Mouse (Mus musculus): ENCODE measurements around the gene Washc2.
A peak's percentile ranks its signal among the peaks of the same experiment; 100 is the strongest.
"Not testable (repeated sequence)": the region's sequence is repeated elsewhere in the genome, so short reads cannot be mapped to it uniquely, and the experiment has no call there.

Washc2 gene

DNA sequence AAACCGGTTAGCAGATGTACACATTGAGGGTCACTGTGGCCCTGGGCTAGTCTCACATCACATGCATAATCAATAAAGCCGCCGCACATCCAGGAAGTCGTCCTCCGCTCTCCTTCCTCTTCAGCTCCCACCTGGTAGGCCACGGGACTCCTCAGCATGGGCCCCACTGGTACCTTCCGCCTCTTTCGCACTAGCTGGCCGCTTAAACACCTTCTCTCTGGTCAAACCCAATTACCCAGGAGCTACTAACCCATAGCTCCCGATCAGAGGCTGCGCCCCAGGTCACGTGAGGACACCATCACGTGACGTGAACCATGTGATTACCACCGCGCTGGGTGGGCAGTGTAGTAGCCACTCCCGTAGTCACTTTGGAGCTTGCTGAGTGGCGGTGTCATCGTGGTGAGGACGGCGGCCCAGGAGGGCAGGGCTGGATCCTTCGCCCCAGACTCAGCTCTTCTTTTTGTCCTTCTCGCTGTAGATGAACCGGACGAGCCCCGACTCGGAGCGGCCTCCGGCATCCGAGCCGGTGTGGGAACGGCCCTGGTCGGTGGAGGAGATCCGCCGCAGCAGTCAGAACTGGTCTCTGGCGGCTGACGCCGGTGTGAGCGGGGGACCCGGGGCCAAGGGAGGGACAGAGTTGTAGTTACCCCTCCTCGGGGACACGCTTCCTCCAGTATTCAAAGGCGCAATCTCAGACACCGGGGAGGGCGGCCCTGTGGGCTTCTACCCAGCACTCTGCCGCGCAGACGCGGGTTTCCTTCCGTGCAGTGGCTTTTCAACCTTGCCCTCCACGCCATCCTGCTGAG is at the start of gene Washc2:
Washc2 (plus strand) TSS at position 310 of the 806 bp plus-strand sequence.
- DNase-seq = peak; percentile 96 to 97

DNA sequence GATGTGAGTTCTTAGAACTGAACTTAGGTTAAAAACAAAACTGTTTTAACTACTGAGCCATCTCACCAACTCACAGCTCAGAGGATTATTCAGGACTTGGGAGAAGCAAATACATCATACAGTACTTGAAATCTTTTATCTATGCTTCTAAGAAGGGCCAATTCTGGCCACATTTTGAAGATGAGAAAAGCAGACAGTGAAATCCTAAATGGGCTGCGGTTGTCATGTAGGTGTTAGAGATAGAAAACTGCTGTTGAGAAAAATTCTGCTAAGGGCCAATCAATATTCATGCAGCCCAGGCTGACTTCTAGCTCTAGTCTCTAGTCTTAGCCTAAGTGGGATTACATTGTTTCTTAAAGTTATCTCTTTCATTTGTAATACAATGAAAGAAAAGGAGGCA is 41.5 kb upstream of the Washc2 start:
- DNase-seq = no peak

DNA sequence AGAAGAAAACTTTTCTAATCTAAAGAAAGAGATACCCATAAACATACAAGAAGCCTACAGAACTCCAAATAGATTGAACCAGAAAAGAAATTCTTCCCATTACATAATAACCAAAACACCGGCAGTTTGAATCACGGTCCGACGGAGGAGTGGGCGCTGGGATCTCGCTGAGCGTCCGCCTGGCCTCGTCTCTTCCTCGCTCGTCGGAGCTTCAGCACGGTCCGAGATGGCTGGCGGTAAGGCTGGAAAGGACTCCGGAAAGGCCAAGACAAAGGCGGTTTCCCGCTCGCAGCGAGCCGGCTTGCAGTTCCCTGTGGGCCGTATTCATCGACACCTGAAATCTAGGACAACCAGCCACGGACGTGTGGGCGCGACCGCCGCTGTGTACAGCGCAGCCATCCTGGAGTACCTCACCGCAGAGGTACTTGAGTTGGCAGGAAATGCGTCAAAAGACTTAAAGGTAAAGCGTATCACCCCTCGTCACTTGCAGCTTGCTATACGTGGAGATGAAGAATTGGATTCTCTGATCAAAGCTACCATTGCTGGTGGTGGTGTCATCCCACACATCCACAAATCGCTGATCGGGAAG is 34.2 kb upstream of the Washc2 start:
- not testable (repeated sequence) for DNase-seq

DNA sequence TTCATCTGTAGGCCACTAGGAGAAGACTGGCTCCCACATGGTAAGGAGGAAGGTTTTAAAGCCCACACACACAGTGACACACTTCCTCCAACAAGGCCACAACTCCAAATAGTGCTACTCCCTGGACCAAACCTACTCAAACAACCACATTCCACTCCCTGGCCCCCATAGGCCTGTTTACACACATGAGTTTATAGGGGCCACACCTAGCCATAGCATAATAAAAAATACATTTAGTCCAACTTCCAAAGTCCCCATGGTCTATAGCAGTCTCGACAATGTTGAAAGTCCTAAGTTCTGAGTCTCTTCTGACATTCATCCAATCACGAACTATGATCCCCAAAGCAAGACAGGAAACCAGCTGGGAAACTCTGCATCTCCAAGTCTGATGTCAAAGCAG is 29.5 kb upstream of the Washc2 start:
- DNase-seq = no peak

DNA sequence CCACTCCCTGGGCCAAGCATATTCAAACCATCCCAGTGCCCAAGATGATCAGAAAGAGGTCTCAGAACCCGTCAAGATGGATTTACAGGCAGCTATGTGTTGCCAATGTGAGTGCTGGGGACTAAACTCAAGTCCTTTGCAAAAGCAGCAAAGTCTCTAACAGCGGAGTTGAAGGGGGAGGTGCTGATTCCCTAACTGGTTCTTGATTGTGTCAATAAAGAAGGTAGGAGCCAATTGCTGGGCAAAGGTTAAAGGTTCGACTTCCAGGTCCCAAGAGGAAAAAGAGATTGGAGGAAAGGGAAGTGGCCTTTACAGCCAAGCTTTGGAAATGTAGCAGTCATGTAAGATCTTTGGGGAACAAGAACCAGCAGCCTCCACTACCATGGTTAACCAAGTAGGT is 27.1 kb upstream of the Washc2 start:
- no peak for DNase-seq

DNA sequence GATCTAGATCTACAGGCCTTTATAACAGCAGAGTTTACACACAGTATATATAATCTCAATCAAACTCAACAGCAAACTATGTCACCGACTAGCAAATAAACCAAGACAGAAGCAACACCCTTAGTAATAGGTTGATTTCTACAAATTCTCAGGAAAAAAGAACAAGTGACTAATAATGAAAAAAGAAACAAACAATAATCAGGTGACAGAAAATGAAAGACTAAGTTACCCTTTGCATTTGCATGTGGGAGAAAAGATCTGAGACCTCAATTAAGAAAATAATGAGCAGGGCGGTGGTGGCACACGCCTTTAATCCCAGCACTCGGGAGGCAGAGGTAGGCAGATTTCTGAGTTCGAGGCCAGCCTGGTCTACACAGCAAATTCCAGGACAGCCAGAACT is 24.3 kb upstream of the Washc2 start:
- no peak for DNase-seq

DNA sequence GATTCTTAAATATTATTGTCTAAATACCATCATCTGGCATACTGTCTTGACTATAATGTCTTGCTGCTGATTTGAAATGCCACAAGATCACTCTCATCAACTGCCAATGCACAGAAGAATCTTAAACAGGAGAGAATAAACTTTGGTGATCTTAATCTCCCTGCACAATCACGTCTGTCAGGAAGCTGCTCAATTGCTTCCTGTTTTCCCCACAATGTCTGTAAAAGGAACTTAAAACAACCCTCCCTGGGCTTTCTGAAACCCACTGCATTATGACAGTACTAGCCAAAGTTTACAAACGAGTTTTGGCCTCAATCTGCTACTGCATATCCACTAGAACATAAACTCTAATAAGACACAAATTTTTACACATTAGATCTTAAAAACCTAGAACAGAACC is 21.4 kb upstream of the Washc2 start:
- no peak for DNase-seq

DNA sequence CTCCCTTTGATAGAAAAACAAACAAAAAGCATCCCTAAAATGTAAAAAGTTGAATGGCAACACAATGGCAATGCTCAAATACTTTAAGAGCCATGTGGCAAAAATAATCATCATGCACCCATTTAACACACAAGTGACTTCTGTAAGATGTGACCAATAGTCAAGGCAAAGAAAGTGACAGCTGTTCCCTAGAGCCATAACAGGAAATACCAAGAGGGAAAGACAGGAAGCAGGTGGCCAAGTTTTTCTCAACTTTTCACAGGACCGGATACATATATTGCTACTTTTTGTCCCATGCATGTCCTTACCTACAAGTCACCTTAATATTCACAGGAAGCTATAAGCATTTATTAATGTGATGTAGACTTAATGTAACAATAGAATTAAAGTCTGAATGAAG is 18.4 kb upstream of the Washc2 start:
- DNase-seq = no peak

DNA sequence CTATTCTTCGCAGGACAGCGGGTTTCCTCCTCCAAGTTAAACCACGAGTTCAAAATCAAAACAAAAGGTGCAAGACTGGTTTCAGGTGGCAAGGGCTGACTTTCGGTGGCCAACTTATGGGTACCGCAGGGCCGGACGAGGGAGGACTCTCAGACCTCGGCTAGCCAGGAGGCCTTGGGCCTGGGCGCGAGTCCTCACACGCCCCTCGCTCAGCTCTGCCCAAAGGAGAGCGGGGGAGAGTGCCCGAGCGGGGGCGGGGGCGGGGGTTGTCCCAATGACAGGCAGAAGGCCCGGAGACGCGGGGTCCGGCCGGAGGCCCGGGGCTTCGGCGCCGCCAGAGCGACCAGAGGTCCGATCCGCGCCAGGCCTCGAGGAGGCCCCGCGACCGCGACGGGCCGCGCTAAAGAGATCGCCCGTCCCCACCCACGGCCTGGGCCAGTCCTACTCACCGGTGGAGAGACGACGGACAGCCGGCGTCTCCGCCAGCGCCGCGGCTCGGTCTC is 15.0 kb upstream of the Washc2 start:
- DNase-seq = no peak

DNA sequence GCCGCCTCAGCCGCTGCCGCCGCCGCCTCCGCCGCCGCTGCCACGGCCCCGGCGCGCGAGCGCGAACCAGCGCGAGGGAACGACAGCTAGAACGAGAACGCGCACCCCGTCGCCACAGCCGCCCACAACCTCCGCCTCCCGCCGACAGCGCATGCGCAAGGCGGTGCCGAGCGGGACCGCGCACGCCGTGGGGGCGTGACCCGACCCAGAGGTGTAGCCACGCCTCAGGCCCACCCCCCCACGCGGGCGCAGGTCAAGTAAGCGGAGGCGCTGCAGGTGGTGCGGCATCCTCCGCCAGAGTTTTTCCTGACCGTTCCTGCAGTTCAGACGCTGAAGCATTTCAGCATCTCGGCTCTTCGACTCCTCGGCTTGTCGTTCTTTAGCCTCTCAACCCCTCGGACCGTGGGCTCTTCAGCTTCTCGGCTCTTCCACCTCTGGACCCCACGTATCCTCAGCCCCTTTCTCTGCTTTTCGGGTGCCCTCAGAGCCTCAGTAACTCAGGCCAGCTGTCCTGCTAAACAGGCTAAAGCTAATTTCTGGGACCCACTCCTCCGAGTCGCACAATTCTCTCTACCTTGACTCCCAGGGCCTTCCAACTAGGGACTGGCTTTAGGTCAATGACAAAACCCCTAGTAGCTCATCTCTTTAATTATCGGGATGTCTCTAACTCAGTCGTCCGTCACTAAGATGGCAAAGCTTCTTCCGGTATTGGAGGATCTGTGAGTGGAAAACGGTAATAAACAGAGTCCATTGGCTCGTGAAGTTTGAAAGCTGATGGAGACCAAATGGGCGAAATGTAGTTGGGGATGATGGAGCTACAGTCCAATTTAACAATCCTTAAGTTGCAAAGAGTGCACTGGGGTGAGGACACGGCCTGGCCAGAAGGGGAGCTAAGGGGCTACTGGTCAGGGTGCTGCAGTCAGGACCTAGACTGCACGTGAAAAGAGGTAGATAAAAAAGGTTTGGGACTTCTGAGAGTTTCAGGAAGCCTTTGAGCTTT is 14.1 kb upstream of the Washc2 start, which contains the start of gene Tmcc1:
Tmcc1 (minus strand) TSS at position 93 of the 1,000 bp plus-strand sequence.
- peak; percentile 97 to 98 for DNase-seq

DNA sequence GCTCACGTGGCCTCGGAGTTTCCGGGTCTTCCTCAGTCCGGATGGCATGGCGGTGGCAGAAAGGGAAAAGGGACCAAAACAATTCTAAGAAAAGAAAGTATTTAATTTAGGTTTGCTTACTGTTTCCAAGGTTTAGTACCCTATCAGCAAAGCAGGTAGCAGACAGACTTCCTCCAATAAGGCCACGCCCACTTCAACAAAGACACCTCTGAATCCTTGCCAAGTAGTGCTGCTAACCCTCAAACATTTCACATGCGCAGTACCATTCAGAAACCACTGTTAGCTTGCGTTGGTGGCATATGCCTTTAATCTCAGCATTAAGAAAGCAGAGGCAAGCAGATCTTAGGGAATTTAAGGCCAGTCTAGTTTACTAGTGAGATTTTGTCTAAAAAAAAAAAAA is 12.0 kb upstream of the Washc2 start:
- DNase-seq = no peak

DNA sequence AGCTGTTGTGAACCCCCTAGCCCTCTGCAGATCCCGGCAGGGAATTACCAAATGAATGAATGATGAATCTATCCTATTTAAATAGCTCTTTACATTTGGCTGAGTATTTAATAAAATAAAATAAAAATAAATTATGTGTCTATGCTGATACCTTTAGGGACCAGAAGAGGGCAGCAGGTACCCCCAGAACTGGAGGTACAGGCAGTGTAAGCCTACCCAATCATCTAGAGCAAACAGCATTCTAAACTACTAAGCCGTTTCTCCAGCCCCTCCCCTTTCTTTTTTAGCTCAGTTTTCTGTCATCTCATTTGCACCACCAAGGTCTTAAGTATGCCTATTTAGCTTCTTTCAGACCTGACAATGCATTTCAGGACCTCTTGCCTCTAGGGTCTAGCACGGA is 9.7 kb upstream of the Washc2 start:
- DNase-seq = no peak

DNA sequence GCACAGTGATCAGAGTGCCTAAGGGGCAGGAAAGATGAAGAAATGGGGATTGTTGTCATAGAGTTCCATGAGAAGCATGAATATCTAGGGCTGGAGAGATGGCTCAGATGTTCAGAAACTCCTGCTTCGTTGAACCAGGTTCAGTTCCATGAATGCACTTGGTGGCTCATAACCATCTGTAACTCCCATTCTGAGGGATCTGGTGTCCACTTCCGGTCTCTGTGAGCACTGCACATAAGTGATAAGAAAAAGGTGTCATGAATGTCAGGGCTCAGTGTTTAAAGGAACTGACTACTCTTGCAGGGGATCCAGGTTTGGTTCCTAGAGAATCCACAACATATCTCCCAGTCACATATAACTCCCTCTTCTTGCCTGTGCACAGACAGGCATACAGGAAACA is 8.2 kb upstream of the Washc2 start:
- no peak for DNase-seq

DNA sequence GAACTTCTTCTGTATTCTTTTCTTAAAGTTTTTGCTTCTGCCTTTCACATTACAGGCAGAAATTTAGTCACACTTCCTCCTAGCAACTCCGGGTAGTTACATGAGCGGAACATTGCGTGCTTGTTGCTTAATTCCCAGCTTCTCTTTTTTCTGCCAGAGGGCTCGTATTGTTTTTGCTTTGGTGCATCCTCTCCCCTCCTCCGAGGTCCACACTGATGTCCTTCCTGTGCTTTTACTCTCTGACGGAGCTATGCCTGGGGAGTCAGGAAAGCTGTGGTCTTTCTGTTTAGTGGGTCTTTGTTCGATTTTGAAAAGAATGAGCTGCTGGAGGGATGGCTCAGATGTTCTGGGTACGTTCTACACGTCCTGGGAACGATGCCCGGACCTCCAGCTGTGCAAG is 19.9 kb downstream of the Washc2 start:
- DNase-seq = peak; percentile 30 to 33

DNA sequence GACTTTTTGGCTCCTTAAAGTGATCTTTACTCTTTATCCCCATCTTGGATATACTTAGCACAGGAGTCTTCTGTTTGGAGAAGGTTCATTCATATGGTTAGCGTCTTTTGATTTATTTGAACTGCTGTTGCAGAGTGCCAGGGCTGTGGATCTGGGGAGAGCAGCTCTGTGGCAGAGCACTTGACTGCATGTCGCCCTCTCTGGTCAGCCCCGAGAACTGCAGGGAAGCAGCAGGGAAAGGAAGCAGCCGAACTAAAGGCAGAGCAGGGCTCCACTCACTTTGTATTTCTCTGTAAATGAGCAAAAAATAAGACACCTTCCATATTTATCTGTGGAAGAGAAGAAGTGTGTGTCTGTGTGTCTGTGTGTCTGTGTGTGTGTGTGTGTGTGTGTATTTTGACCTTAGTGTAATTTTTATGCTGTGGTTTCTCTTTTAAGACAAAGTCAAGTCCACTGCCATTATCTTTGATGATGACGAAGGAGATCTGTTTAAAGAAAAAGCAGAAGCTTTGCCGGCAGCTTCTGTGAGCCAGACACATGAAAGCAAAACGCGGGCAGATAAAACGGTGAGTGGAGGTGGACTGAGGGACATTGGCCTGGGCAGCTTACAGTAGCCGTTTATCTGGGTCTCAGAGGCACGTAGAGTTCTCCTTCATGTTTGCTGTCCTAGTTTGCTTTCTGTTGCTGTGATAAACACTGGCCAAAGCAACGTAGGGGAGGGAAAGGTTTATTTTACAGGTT is 21.1 kb downstream of the Washc2 start:
- DNase-seq = peak; percentile 65

DNA sequence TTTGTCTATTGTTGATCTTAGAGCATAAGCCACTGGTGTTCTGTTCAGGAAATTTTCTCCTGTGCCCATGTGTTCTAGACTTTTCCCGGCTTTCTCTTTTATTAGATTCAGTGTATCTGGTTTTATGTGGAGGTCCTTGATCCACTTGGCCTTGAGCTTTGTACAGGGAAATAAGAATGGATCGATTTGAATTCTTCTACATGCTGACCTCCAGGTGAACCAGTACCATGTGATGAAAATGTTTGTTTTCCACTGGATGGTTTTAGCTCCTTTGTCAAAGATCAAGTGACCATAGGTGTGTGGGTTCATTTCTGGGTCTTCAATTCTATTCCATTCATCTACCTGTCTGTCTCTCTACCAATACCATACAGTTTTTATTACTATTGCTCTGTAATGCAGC is 27.0 kb downstream of the Washc2 start:
- DNase-seq = not testable (repeated sequence)

DNA sequence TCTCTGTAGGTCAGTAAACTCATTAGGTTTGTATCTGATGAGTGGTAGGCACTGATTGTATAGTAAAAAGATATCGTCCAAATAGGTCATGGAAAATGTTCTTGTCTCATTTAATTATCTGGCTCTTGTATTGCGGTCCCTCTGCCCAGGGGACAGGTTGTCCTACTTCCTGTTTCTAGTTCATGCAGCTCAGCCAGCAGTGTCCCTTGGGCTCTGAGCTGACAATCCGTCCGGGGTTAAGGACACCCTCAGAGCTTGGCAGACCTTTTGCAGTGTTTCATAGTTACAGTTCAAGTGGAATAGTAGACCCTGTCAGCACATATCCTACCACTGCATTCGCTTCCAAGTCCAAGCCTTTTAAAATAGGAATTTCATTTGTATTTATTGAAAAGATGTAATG is 27.5 kb downstream of the Washc2 start:
- DNase-seq = no peak

DNA sequence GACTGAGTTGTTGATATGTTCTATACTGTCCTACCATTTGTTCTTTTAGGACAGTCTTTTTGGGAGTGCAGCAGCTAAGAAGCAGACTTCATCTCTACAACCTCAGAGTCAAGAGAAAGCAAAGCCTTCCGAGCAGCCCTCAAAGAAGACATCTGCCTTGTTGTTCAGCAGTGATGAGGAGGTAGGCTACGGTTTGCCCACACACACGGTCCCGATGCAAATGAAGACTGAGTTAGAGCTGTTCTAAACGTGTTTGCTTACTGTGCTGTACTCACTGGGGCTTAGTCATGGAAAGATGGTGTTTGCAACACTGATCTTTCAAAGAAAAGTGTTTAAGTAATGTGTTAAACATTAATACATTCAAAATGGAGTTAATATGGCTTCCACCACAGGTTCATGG is 30.2 kb downstream of the Washc2 start:
- DNase-seq = no peak

DNA sequence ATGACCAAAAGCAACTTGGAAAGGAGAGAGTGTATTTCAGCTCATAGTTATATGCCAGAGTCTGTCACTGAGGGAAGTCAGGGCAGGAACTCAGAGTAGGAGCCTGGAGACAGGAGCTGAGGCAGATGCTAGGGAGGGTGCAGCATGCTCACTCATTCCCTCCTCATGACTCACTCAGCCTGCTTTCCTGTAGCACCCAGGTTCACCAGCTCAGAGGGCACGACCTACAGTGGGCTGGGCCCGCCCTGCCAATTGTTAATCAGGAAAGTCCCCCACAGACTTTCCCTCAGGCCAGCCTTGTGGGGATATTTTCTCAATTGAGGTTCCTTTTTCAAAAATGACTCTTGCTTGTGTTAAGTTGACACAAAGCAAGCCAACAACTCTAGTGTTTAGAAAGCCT is 32.5 kb downstream of the Washc2 start:
- DNase-seq = no peak

DNA sequence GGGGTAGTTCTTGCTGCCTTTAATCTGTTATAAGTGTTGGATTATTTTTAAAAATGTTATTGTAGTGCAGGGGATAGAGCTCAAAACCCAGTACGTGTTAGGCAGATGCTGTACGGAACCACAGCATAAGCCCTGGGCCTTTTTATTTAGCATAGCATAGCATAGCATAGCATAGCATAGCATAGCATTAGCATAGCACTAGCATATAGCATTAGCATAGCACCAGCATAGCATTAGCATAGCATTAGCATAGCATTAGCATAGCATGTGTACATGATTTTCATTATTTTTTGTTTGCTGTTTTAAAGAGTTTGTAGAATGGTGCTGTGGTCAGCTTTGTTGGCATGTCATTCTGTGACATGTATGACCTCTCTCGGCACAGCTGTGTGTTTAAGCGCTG is 51.8 kb downstream of the Washc2 start:
- no peak for DNase-seq

DNA sequence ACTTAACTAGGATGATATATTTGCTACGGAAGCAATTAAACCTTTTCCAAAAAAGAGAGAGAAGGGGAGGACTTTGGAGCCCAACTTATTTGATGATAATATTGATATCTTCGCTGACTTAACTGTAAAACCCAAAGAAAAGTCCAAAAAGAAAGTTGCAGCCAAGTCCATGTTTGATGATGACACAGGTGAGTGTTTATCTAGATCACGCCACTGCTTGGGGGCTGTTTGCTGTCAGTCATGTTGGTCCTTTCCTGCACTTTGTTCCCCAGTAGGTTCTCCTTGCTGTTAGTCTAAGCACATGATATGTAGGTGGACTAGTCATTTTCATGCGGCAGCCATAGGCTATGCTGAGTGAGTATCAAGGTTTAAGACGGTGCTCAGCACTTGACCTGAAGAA is 52.6 kb downstream of the Washc2 start:
- no peak for DNase-seq

DNA sequence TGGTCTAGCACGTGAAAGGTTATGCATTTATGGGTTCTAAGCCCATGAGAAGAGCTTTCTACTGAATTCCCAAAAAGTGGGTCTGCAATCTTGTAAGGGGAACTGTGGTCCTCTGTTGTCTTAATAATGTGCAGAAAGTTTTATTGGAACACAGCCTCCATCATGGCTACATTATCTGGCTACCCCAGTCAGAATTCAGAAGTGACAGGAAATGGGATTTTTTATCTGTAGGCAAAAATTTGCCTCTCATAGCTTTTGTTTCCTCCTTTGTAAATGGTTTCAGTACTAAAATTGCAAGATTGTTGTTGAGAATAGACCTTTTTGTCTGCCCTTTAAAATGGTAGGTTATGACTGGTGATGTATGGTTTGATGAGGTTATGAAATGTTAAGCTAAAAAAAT is 55.0 kb downstream of the Washc2 start:
- DNase-seq = no peak

Data from lung, adult 18-20 months (tissue).